9 mouse cellular contexts compared by ENCODE assay signal in the genomic region with DNA sequence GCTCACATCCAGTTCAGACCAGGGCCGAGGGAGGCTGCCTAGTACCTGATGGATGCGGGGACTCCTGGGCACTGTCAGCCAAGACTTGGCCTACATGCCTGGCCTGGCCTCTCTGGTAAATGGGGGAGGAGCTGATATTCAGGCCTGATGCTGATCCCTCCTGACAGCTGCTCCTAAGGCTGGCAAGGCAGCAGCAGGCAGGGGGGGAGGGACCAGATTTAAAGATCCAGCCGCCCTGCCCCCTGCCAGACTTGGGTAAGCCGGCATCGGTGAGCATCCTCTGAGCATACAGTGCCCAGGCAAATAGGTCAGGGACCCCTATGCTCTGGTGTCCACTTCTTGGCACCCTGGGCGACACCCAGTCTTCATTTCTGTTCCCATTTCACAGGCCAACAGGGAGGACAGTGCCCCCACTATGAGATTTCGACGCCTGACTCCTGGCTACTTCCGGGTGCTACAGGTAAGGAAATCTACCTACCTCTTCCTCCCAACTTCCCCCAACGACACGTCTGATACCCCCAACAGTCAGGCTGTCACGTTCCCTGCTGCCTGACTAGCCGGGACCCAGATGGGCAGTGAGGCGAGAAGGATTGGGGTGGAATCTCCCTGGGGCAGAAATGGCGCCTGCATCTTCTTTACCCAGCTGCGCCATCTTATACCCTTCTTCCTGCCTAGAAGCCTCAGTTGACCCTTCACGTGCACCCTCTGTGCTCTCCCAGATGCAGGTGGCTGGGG. TPM values are rescaled to one million over a fixed set of nuclear protein-coding genes. Genes with fewer than 3 reads are reported as not detected.
A peak's percentile ranks its signal among the peaks of the same experiment; 100 is the strongest.
DNase-seq lines count a peak whose midpoint lies in the region; ATAC-seq lines count a peak whose summit lies in the region.
"Had no signal": no experiment of that assay in that cellular context is flagged by ENCODE, and none has a peak within 500 bp of the region (broad histone marks: within the 10 kb centered on the region; RNA-seq: fewer than 3 reads in every experiment).

Gene E130218I03Rik, plus strand, starts transcription at position 147 of the 735 bp plus-strand sequence.

- ATAC-seq in liver, embryonic 16.5 days (ENCODE audit: low read depth), result no peak
- no peak for ATAC-seq in cerebellum, adult (ENCODE audit: insufficient number of reproducible peaks, low FRiP score, low TSS enrichment)

- no peak within 1 kb of the TSS for H3K27ac ChIP-seq in liver, embryonic 16.5 days (ENCODE audit: low read length)

- no peaks in the 10 kb centered on the region for H3K9me3 ChIP-seq in liver, embryonic 16.5 days (replicated peaks; ENCODE audit: control insufficient read depth, low read length)

- peaks cover 25% of the 10 kb centered on the region for H3K27me3 ChIP-seq in liver, embryonic 16.5 days (ENCODE audit: control insufficient read depth, insufficient read depth, low read depth, low read length)

- H3K4me1 ChIP-seq in liver, embryonic 16.5 days (ENCODE audit: control insufficient read depth, low read depth, low read length), result peaks cover 16% of the 10 kb centered on the region

- WGBS in liver, embryonic 16.5 days (ENCODE audit: insufficient replicate concordance), result 86% methylated on average over 17 of the region's 17 CpGs

- peak; percentile 16 for DNase-seq in cerebellum, adult 9-10 months
- no peak for DNase-seq in cerebellum, postnatal 36 days
- peak; percentile 8 for DNase-seq in thymus, postnatal 4 days
- no peak for DNase-seq in thymus, postnatal 10 days (ENCODE audit: low spot score in 2 of 2)
- DNase-seq in adrenal gland, postnatal 25 days, result no peak
- DNase-seq in right cerebral cortex, postnatal 10 days (ENCODE audit: low spot score in 2 of 2), result no peak

- H3K36me3 ChIP-seq in liver, embryonic 16.5 days (ENCODE audit: control insufficient read depth, insufficient read depth), result no peaks in the 10 kb centered on the region

- H3K4me3 ChIP-seq in liver, embryonic 16.5 days (ENCODE audit: low read depth, low read length), result peak within 1 kb of the TSS; percentile 84

- peak within 1 kb of the TSS; percentile 98 for H3K4me2 ChIP-seq in liver, embryonic 16.5 days (ENCODE audit: low read depth, low read length)

- H3K9ac ChIP-seq in liver, embryonic 16.5 days (ENCODE audit: low read depth, low read length), result no peak within 1 kb of the TSS

RNA-seq across cellular contexts. Expression of gene E130218I03Rik, which starts in this region (rescaled TPM):
- polyA plus RNA-seq in liver, embryonic 16.5 days (2015; fragmentation: Nextera tagmentation; extraction: Ambion mirVana), result 0.11 and 0.13 TPM in 2 replicates
- total RNA-seq in adrenal gland, postnatal 25 days (2021), result not detected in 2 replicates
- polyA plus RNA-seq: large intestine, adult 2 months had no signal

Comparison
In these comparisons a context has a peak if more than half of its experiments do, and no peak if none do; other contexts are left out.
1. DNase-seq: peak in cerebellum, adult 9-10 months (single experiment) and thymus, postnatal 4 days (single experiment); none in cerebellum, postnatal 36 days (0 of 2), thymus, postnatal 10 days (0 of 2), adrenal gland, postnatal 25 days (single experiment) and right cerebral cortex, postnatal 10 days (0 of 2).